In genomic region chr4:129248243-129248767, GRCm38 (mm10) we compare ENCODE assay signal across 8 mouse cellular contexts. TPM values are rescaled to one million over a fixed set of nuclear protein-coding genes. Genes with fewer than 3 reads are reported as not detected.
DNase-seq lines count a peak whose midpoint lies in the region; ATAC-seq and TF ChIP-seq lines count a peak whose summit lies in the region.

No protein-coding gene starts in this region.

- H3K9me3 ChIP-seq in MEL (replicated peaks; ENCODE audit: insufficient read depth, low read length) = no peaks in the 10 kb centered on the region
- H3K9me3 ChIP-seq in heart, postnatal 0 days (replicated peaks; ENCODE audit: control insufficient read depth, low read length) = no peaks in the 10 kb centered on the region
- no peaks in the 10 kb centered on the region for H3K9me3 ChIP-seq in liver, embryonic 12.5 days (replicated peaks)
- H3K9me3 ChIP-seq in stomach, embryonic 16.5 days (replicated peaks; ENCODE audit: control insufficient read depth, low read length) = no peaks in the 10 kb centered on the region

- H3K27ac ChIP-seq in gastrocnemius, adult 2 months = peak overlapping the region; percentile 81
- H3K27ac ChIP-seq in MEL (ENCODE audit: control insufficient read depth, low read depth, low read length) = no peak overlapping the region
- H3K27ac ChIP-seq in heart, postnatal 0 days (ENCODE audit: low read depth) = peak overlapping the region; percentile 15; the same call in 1 of the 2 replicates
- no peak overlapping the region for H3K27ac ChIP-seq in liver, embryonic 12.5 days
- H3K27ac ChIP-seq in stomach, embryonic 16.5 days (ENCODE audit: low read length) = peak overlapping the region; percentile 94

- no peaks in the 10 kb centered on the region for H3K79me2 ChIP-seq in MEL (ENCODE audit: control insufficient read depth, insufficient read depth, low read length, poor library complexity)

- no peak for DNase-seq in gastrocnemius, adult 2 months
- no peak for DNase-seq in gastrocnemius, postnatal 25 days
- no peak for DNase-seq in MEL (ENCODE audit: low read depth, low spot score)
- DNase-seq in heart, postnatal 0 days (ENCODE audit: low spot score) = no peak
- no peak for DNase-seq in left cerebral cortex, adult 18-20 months (ENCODE audit: low spot score in 2 of 2)
- no peak for DNase-seq in frontal cortex, adult 2 months (ENCODE audit: extremely low spot score in 1 of 2, low spot score in 1 of 2)

- ATAC-seq in heart, postnatal 0 days (ENCODE audit: insufficient read depth, low read depth) = no peak
- ATAC-seq in liver, embryonic 12.5 days = no peak
- no peak for ATAC-seq in stomach, embryonic 16.5 days (ENCODE audit: insufficient read depth, low FRiP score)

- H3K9ac ChIP-seq in MEL (ENCODE audit: control insufficient read depth, low read depth, low read length, poor library complexity, severe bottlenecking) = peak overlapping the region; percentile 64
- peak overlapping the region; percentile 61 for H3K9ac ChIP-seq in heart, postnatal 0 days (replicated peaks; ENCODE audit: low read depth, low read length)
- peak overlapping the region; percentile 67 for H3K9ac ChIP-seq in liver, embryonic 12.5 days
- H3K9ac ChIP-seq in stomach, embryonic 16.5 days (ENCODE audit: low read length) = peak overlapping the region; percentile 93

- peak overlapping the region; percentile 85 for H3K4me3 ChIP-seq in gastrocnemius, adult 2 months
- H3K4me3 ChIP-seq in MEL (ENCODE audit: control insufficient read depth in 1 of 2, insufficient read depth in 1 of 2, low read depth in 2 of 2, low read length in 2 of 2) = peak overlapping the region; percentile 44 to 80
- peak overlapping the region; percentile 65 for H3K4me3 ChIP-seq in heart, postnatal 0 days (ENCODE audit: low read depth, low read length)
- peak overlapping the region; percentile 65 for H3K4me3 ChIP-seq in liver, embryonic 12.5 days
- H3K4me3 ChIP-seq in stomach, embryonic 16.5 days (replicated peaks; ENCODE audit: low read length) = peak overlapping the region; percentile 74

- TF ChIP-seq POLR2A in MEL (IDR thresholded peaks at IDR 0.05; ENCODE audit: control insufficient read depth in 1 of 2, insufficient read depth in 1 of 2, low read depth in 1 of 2, low read length in 2 of 2, poor library complexity in 1 of 2) = no peak

- H3K27me3 ChIP-seq in MEL (ENCODE audit: control insufficient read depth in 1 of 2, insufficient read depth in 2 of 2, low read length in 2 of 2) = no peaks in the 10 kb centered on the region
- H3K27me3 ChIP-seq in heart, postnatal 0 days (ENCODE audit: control insufficient read depth, insufficient read depth, low read length) = peaks cover 78% of the 10 kb centered on the region
- H3K27me3 ChIP-seq in liver, embryonic 12.5 days (replicated peaks) = peaks cover 83% of the 10 kb centered on the region
- no peaks in the 10 kb centered on the region for H3K27me3 ChIP-seq in stomach, embryonic 16.5 days (ENCODE audit: control insufficient read depth, insufficient read depth, low read length)

- TF ChIP-seq EP300 in MEL (IDR thresholded peaks at IDR 0.05; ENCODE audit: low read depth in 1 of 2, low read length in 2 of 2) = no peak
- no peak for TF ChIP-seq EP300 in heart, postnatal 0 days (IDR thresholded peaks at IDR 0.05; ENCODE audit: low read depth)

- intact Hi-C loops in gastrocnemius, adult 2 months (cut with DNase I) = no loop called here

- no peak for TF ChIP-seq CTCF in gastrocnemius, adult 2 months (IDR thresholded peaks at IDR 0.05)
- no peak for TF ChIP-seq CTCF in MEL (IDR thresholded peaks at IDR 0.05 in 2 of 3, conservative IDR thresholded peaks at IDR 0.05 in 1 of 3; ENCODE audit: control insufficient read depth in 1 of 3, insufficient read depth in 1 of 3, low read depth in 2 of 3, low read length in 3 of 3, poor library complexity in 1 of 3, severe bottlenecking in 1 of 3)
- no peak for TF ChIP-seq CTCF in heart, postnatal 0 days (IDR thresholded peaks at IDR 0.05; ENCODE audit: low read depth)

- peaks cover 14 to 41% of the 10 kb centered on the region in 2 experiments for H3K4me1 ChIP-seq in MEL (ENCODE audit: control insufficient read depth in 1 of 2, insufficient read depth in 2 of 2, low read length in 2 of 2)
- H3K4me1 ChIP-seq in heart, postnatal 0 days (ENCODE audit: control insufficient read depth, insufficient read depth) = peaks cover 4% of the 10 kb centered on the region; the same call in 1 of the 2 replicates
- peaks cover 50% of the 10 kb centered on the region for H3K4me1 ChIP-seq in liver, embryonic 12.5 days
- H3K4me1 ChIP-seq in stomach, embryonic 16.5 days (ENCODE audit: control insufficient read depth, insufficient read depth, low read length) = peaks cover 25% of the 10 kb centered on the region

- peak overlapping the region; percentile 89 for H3K4me2 ChIP-seq in heart, postnatal 0 days (ENCODE audit: low read depth, low read length)
- peak overlapping the region; percentile 86 for H3K4me2 ChIP-seq in liver, embryonic 12.5 days
- peak overlapping the region; percentile 93 for H3K4me2 ChIP-seq in stomach, embryonic 16.5 days (ENCODE audit: low read depth, low read length)

- under 1% methylated on average over 45 of the region's 74 CpGs for WGBS in heart, postnatal 0 days
- 1% methylated on average over 53 of the region's 74 CpGs for WGBS in liver, embryonic 12.5 days (ENCODE audit: insufficient replicate concordance)
- WGBS in stomach, embryonic 16.5 days = 2% methylated on average over 51 of the region's 74 CpGs

- no peak for TF ChIP-seq RAD21 in MEL (IDR thresholded peaks at IDR 0.05; ENCODE audit: low read depth, low read length)

- peaks cover 0 to 7% of the 10 kb centered on the region in 2 experiments; a peak in 2 of 4 replicates for H3K36me3 ChIP-seq in MEL (ENCODE audit: control insufficient read depth in 1 of 2, insufficient read depth in 2 of 2, low read length in 2 of 2)
- H3K36me3 ChIP-seq in heart, postnatal 0 days (replicated peaks; ENCODE audit: control insufficient read depth, insufficient read depth, low read length) = no peaks in the 10 kb centered on the region
- H3K36me3 ChIP-seq in liver, embryonic 12.5 days = no peaks in the 10 kb centered on the region
- no peaks in the 10 kb centered on the region for H3K36me3 ChIP-seq in stomach, embryonic 16.5 days (ENCODE audit: control insufficient read depth, insufficient read depth, low read length)

RNA-seq across cellular contexts. Expression of gene C77080, which starts 12.9 kb away (rescaled TPM):
- total RNA-seq in gastrocnemius, adult 2 months (2021) = 1 to 10 TPM; 2.0 to 2.1 TPM
- total RNA-seq in gastrocnemius, postnatal 25 days (2021) = 1 to 10 TPM; 1.3 to 2.0 TPM
- 0.92 and 1.3 TPM in 2 replicates for total RNA-seq in MEL (2012; rRNA removed)
- 1 to 10 TPM in 1 of 2 experiments, not detected in 1; 6.9 TPM for polyA plus RNA-seq in MEL (2012; ENCODE audit: insufficient read depth in 1 of 2, insufficient read length in 2 of 2, low read depth in 1 of 2, low replicate concordance in 2 of 2, missing spikeins in 1 of 2)
- 7.8 and 9.0 TPM in 2 replicates for total RNA-seq in heart, postnatal 0 days (2014; rRNA removed; ENCODE audit: low replicate concordance)
- polyA plus RNA-seq in heart, postnatal 0 days (2015; fragmentation: Nextera tagmentation; extraction: Ambion mirVana) = 0.77 and 0.78 TPM in 2 replicates
- polyA plus RNA-seq in liver, embryonic 12.5 days (2016; fragmentation: Nextera tagmentation; extraction: Ambion mirVana) = 0.72 and 0.92 TPM in 2 replicates
- 8.2 and 8.5 TPM in 2 replicates for polyA plus RNA-seq in stomach, embryonic 16.5 days (2015; fragmentation: Nextera tagmentation; extraction: Ambion mirVana)
- total RNA-seq in left cerebral cortex, adult 18-20 months (2021) = 10 to 100 TPM; 23.1 to 24.0 TPM
- polyA plus RNA-seq in frontal cortex, adult 2 months (2012; rRNA removed) = 7.5 and 9.2 TPM in 2 replicates

RNA-seq across cellular contexts. Expression of gene Sync, which starts 39.1 kb away (rescaled TPM):
- total RNA-seq in gastrocnemius, adult 2 months (2021) = 10 to 100 TPM; 39.9 to 46.5 TPM
- total RNA-seq in gastrocnemius, postnatal 25 days (2021) = 10 to 100 TPM; 40.2 to 44.7 TPM
- total RNA-seq in MEL (2012; rRNA removed) = 0.13 and 0.31 TPM in 2 replicates
- under 1 TPM in 1 of 2 experiments, not detected in 1; 0.43 TPM for polyA plus RNA-seq in MEL (2012; ENCODE audit: insufficient read depth in 1 of 2, insufficient read length in 2 of 2, low read depth in 1 of 2, low replicate concordance in 2 of 2, missing spikeins in 1 of 2)
- total RNA-seq in heart, postnatal 0 days (2014; rRNA removed; ENCODE audit: low replicate concordance) = 1.4 and 1.9 TPM in 2 replicates
- 3.4 and 3.8 TPM in 2 replicates for polyA plus RNA-seq in heart, postnatal 0 days (2015; fragmentation: Nextera tagmentation; extraction: Ambion mirVana)
- polyA plus RNA-seq in liver, embryonic 12.5 days (2016; fragmentation: Nextera tagmentation; extraction: Ambion mirVana) = 0.13 and 0.24 TPM in 2 replicates
- 3.0 and 3.9 TPM in 2 replicates for polyA plus RNA-seq in stomach, embryonic 16.5 days (2015; fragmentation: Nextera tagmentation; extraction: Ambion mirVana)
- total RNA-seq in left cerebral cortex, adult 18-20 months (2021) = 1 to 10 TPM; 1.9 to 2.5 TPM
- polyA plus RNA-seq in frontal cortex, adult 2 months (2012; rRNA removed) = 1.3 TPM in 2 replicates

RNA-seq across cellular contexts. Expression of gene Yars, which starts 58.7 kb away (rescaled TPM):
- total RNA-seq in gastrocnemius, adult 2 months (2021) = 10 to 100 TPM; 39.8 to 43.0 TPM
- 10 to 100 TPM; 31.7 to 34.2 TPM for total RNA-seq in gastrocnemius, postnatal 25 days (2021)
- 89.5 and 113 TPM in 2 replicates for total RNA-seq in MEL (2012; rRNA removed)
- polyA plus RNA-seq in MEL (2012; ENCODE audit: insufficient read depth in 1 of 2, insufficient read length in 2 of 2, low read depth in 1 of 2, low replicate concordance in 2 of 2, missing spikeins in 1 of 2) = 100 to 1,000 TPM; 179 to 539 TPM
- 24.7 and 27.3 TPM in 2 replicates for total RNA-seq in heart, postnatal 0 days (2014; rRNA removed; ENCODE audit: low replicate concordance)
- polyA plus RNA-seq in heart, postnatal 0 days (2015; fragmentation: Nextera tagmentation; extraction: Ambion mirVana) = 30.8 and 31.5 TPM in 2 replicates
- 92.4 and 92.9 TPM in 2 replicates for polyA plus RNA-seq in liver, embryonic 12.5 days (2016; fragmentation: Nextera tagmentation; extraction: Ambion mirVana)
- polyA plus RNA-seq in stomach, embryonic 16.5 days (2015; fragmentation: Nextera tagmentation; extraction: Ambion mirVana) = 72.9 and 80.0 TPM in 2 replicates
- 100 to 1,000 TPM in 1 of 2 experiments, 10 to 100 TPM in 1; 83.9 to 102 TPM for total RNA-seq in left cerebral cortex, adult 18-20 months (2021)
- 72.0 and 72.5 TPM in 2 replicates for polyA plus RNA-seq in frontal cortex, adult 2 months (2012; rRNA removed)

RNA-seq across cellular contexts. Expression of gene S100pbp, which starts 58.8 kb away (rescaled TPM):
- 1 to 10 TPM; 4.7 to 4.9 TPM for total RNA-seq in gastrocnemius, adult 2 months (2021)
- total RNA-seq in gastrocnemius, postnatal 25 days (2021) = 1 to 10 TPM; 3.5 to 4.0 TPM
- 11.6 and 14.2 TPM in 2 replicates for total RNA-seq in MEL (2012; rRNA removed)
- polyA plus RNA-seq in MEL (2012; ENCODE audit: insufficient read depth in 1 of 2, insufficient read length in 2 of 2, low read depth in 1 of 2, low replicate concordance in 2 of 2, missing spikeins in 1 of 2) = 10 to 100 TPM in 1 of 2 experiments, not detected in 1; 28.3 TPM
- total RNA-seq in heart, postnatal 0 days (2014; rRNA removed; ENCODE audit: low replicate concordance) = 16.0 and 24.5 TPM in 2 replicates
- 5.9 and 6.9 TPM in 2 replicates for polyA plus RNA-seq in heart, postnatal 0 days (2015; fragmentation: Nextera tagmentation; extraction: Ambion mirVana)
- polyA plus RNA-seq in liver, embryonic 12.5 days (2016; fragmentation: Nextera tagmentation; extraction: Ambion mirVana) = 10.9 and 12.1 TPM in 2 replicates
- polyA plus RNA-seq in stomach, embryonic 16.5 days (2015; fragmentation: Nextera tagmentation; extraction: Ambion mirVana) = 13.0 and 13.1 TPM in 2 replicates
- 10 to 100 TPM; 37.1 to 38.3 TPM for total RNA-seq in left cerebral cortex, adult 18-20 months (2021)
- 28.0 and 31.5 TPM in 2 replicates for polyA plus RNA-seq in frontal cortex, adult 2 months (2012; rRNA removed)

Comparison
In these comparisons a context has a peak if more than half of its experiments do, and no peak if none do; other contexts are left out.
1. H3K27ac ChIP-seq: peak in gastrocnemius, adult 2 months (single experiment), heart, postnatal 0 days (single experiment) and stomach, embryonic 16.5 days (single experiment); none in MEL (single experiment) and liver, embryonic 12.5 days (single experiment).
2. RNA of gene Sync, which starts 39.1 kb away (total RNA-seq): 39.9 to 46.5 TPM in gastrocnemius, adult 2 months and 40.2 to 44.7 TPM in gastrocnemius, postnatal 25 days; 1.9 to 2.5 TPM in left cerebral cortex, adult 18-20 months, 1.4 to 1.9 TPM in heart, postnatal 0 days and 0.13 to 0.31 TPM in MEL; every median in the first group is over 10 times any median in the second.
3. Peak in every context shown above with its lines, with median percentiles within 50 percentile points of each other: H3K4me3 ChIP-seq, H3K9ac ChIP-seq and H3K4me2 ChIP-seq.